Mouse (Mus musculus): ENCODE results near the gene Hoxa3. TPM values are rescaled to one million over a fixed set of nuclear protein-coding genes. Genes with fewer than 3 reads are reported as not detected.

Hoxa3 gene
- total and polyA plus RNA-seq, 3 experiments: 0.08 to 0.38 (median 0.34) TPM

- Histone ChIP-seq H3K4me3 (replicated peaks in 1 of 3; ENCODE audit: low read depth in 2 of 3, low read length in 2 of 3, poor library complexity in 1 of 3) (no peak overlapping the region), H3K4me2 (ENCODE audit: insufficient read depth, low read depth, poor library complexity, severe bottlenecking) (no peak overlapping the region), H3K9me3 (replicated peaks; ENCODE audit: low read length) (no peaks in the 10 kb centered on the region), H3K36me3 (replicated peaks in 1 of 2; ENCODE audit: control insufficient read depth in 1 of 2, insufficient read depth in 1 of 2, low read length in 1 of 2) (peaks cover 0 to 10% of the 10 kb centered on the region in 2 experiments), H3K79me2 (replicated peaks; ENCODE audit: control insufficient read depth, extremely low read depth, insufficient read depth, poor library complexity, severe bottlenecking) (peaks cover 7% of the 10 kb centered on the region; the same call in 1 of the 2 replicates), H3K27ac (ENCODE audit: insufficient read depth, low read depth) (no peak overlapping the region), H3K27me3 (replicated peaks) (no peaks in the 10 kb centered on the region), H3K4me1 (ENCODE audit: control insufficient read depth in 1 of 2, insufficient read depth in 2 of 2) (peaks cover 4 to 8% of the 10 kb centered on the region in 2 experiments; a peak in 2 of 4 replicates), H3K9ac (ENCODE audit: insufficient read depth, low read depth) (no peak overlapping the region)
- dilution Hi-C loops (cut with MboI; ENCODE audit: extremely low pct_ligation_motif_present, extremely low pct_unique_long_range_greater_than_20kb, low sequenced_read_pairs): no loop called here
- DNase-seq (ENCODE audit: extremely low read depth): no peak
- TF ChIP-seq USF2 (conservative IDR thresholded peaks at IDR 0.05; ENCODE audit: low read depth, low read length) (no peak), ZC3H11A (IDR thresholded peaks at IDR 0.05; ENCODE audit: low read depth, low read length) (no peak), MYC (IDR thresholded peaks at IDR 0.05; ENCODE audit: low read depth, low read length) (no peak), HCFC1 (IDR thresholded peaks at IDR 0.05; ENCODE audit: low read depth, low read length) (no peak), CTCF (conservative IDR thresholded peaks at IDR 0.05 in 1 of 2, IDR thresholded peaks at IDR 0.05 in 1 of 2; ENCODE audit: low read depth in 2 of 2, low read length in 2 of 2) (no peak), NRF1 (IDR thresholded peaks at IDR 0.05; ENCODE audit: low read depth, low read length) (no peak), POLR2A (IDR thresholded peaks at IDR 0.05; ENCODE audit: low read depth, low read length) (no peak), TCF12 (IDR thresholded peaks at IDR 0.05; ENCODE audit: low read depth, low read length) (no peak), ZMIZ1 (IDR thresholded peaks at IDR 0.05; ENCODE audit: low read depth, low read length) (no peak), MAX (IDR thresholded peaks at IDR 0.05; ENCODE audit: low read length) (no peak), EP300 (IDR thresholded peaks at IDR 0.05; ENCODE audit: low read length) (no peak), JUN (IDR thresholded peaks at IDR 0.05; ENCODE audit: insufficient read depth, low read depth, low read length) (no peak), KAT2A (IDR thresholded peaks at IDR 0.05; ENCODE audit: insufficient replicate concordance, low read length) (no peak)
- in situ Hi-C loops (cut with MboI; ENCODE audit: low pct_ligation_motif_present, low pct_unique_long_range_greater_than_20kb, low sequenced_read_pairs): no loop called here
Measured at GRCm38 (mm10) chr6:52155471-52155870, 57.7 kb downstream of the Hoxa3 start.

- Histone ChIP-seq H3K27me3 (replicated peaks) (no peaks in the 10 kb centered on the region), H3K4me1 (ENCODE audit: control insufficient read depth in 1 of 2, insufficient read depth in 2 of 2) (peaks cover 5 to 7% of the 10 kb centered on the region in 2 experiments; a peak in 2 of 4 replicates), H3K27ac (ENCODE audit: insufficient read depth, low read depth) (no peak overlapping the region), H3K4me2 (ENCODE audit: insufficient read depth, low read depth, poor library complexity, severe bottlenecking) (no peak overlapping the region), H3K9me3 (replicated peaks; ENCODE audit: low read length) (no peaks in the 10 kb centered on the region), H3K79me2 (replicated peaks; ENCODE audit: control insufficient read depth, extremely low read depth, insufficient read depth, poor library complexity, severe bottlenecking) (peaks cover 2% of the 10 kb centered on the region; the same call in 1 of the 2 replicates), H3K9ac (ENCODE audit: insufficient read depth, low read depth) (no peak overlapping the region), H3K4me3 (replicated peaks in 1 of 3; ENCODE audit: low read depth in 2 of 3, low read length in 2 of 3, poor library complexity in 1 of 3) (no peak overlapping the region), H3K36me3 (replicated peaks in 1 of 2; ENCODE audit: control insufficient read depth in 1 of 2, insufficient read depth in 1 of 2, low read length in 1 of 2) (peaks cover 0 to 10% of the 10 kb centered on the region in 2 experiments)
- no peak for TF ChIP-seq MEF2A (IDR thresholded peaks at IDR 0.05; ENCODE audit: borderline replicate concordance, low read depth, low read length)
- TF ChIP-seq TCF12 (IDR thresholded peaks at IDR 0.05; ENCODE audit: low read depth, low read length): no peak
- TF ChIP-seq TBP (conservative IDR thresholded peaks at IDR 0.05; ENCODE audit: low read depth, low read length): no peak
- TF ChIP-seq HCFC1 (IDR thresholded peaks at IDR 0.05; ENCODE audit: low read depth, low read length): no peak
- no peak for TF ChIP-seq RCOR1 (conservative IDR thresholded peaks at IDR 0.05; ENCODE audit: low read depth, low read length)
- no peak for TF ChIP-seq MXI1 (IDR thresholded peaks at IDR 0.05; ENCODE audit: low read depth, low read length)
- TF ChIP-seq ZC3H11A (IDR thresholded peaks at IDR 0.05; ENCODE audit: low read depth, low read length): no peak
- TF ChIP-seq MAX (IDR thresholded peaks at IDR 0.05; ENCODE audit: low read length): no peak
- no peak for TF ChIP-seq SMC3 (IDR thresholded peaks at IDR 0.05; ENCODE audit: low read depth, low read length)
- TF ChIP-seq JUND (conservative IDR thresholded peaks at IDR 0.05; ENCODE audit: low read depth, low read length): no peak
- TF ChIP-seq JUN (IDR thresholded peaks at IDR 0.05; ENCODE audit: insufficient read depth, low read depth, low read length): no peak
- TF ChIP-seq CHD1 (IDR thresholded peaks at IDR 0.05; ENCODE audit: low read depth, low read length): no peak
- DNase-seq (ENCODE audit: extremely low read depth): no peak
- dilution Hi-C loops (cut with MboI; ENCODE audit: extremely low pct_ligation_motif_present, extremely low pct_unique_long_range_greater_than_20kb, low sequenced_read_pairs) (no loop called here), in situ Hi-C loops (cut with MboI; ENCODE audit: low pct_ligation_motif_present, low pct_unique_long_range_greater_than_20kb, low sequenced_read_pairs) (no loop called here)
Measured at GRCm38 (mm10) chr6:52154044-52154443, 59.1 kb downstream of the Hoxa3 start.

Measured in CH12.LX (cell line).